28 mouse cellular contexts compared by ENCODE assay signal in genomic region chr12:35293566-35293965, GRCm38 (mm10).
DNase-seq lines count a peak whose midpoint lies in the region; ATAC-seq and TF ChIP-seq lines count a peak whose summit lies in the region.
"Had no signal": no experiment of that assay in that cellular context is flagged by ENCODE, and none has a peak within 500 bp of the region (broad histone marks: within the 10 kb centered on the region; RNA-seq: fewer than 3 reads in every experiment).

No protein-coding gene starts in this region.

- peak; percentile 28 for TF ChIP-seq CTCF in lung, postnatal 0 days (IDR thresholded peaks at IDR 0.05)

- TF ChIP-seq EP300 in lung, postnatal 0 days (IDR thresholded peaks at IDR 0.05): no peak

- H3K79me2 ChIP-seq in myocyte (ENCODE audit: control insufficient read depth, insufficient read depth): no peaks in the 10 kb centered on the region

- WGBS in lung, postnatal 0 days: 34% methylated on average over 2 of the region's 2 CpGs
- 79% methylated on average over 2 of the region's 2 CpGs for WGBS in kidney, embryonic 15.5 days

- no peak overlapping the region for H3ac ChIP-seq in myocyte (ENCODE audit: control insufficient read depth, insufficient read length)

- H3K27me3 ChIP-seq in lung, postnatal 0 days (replicated peaks; ENCODE audit: insufficient read depth, low read length): no peaks in the 10 kb centered on the region
- H3K27me3 ChIP-seq in myocyte (ENCODE audit: control insufficient read depth, insufficient read depth, insufficient read length): no peaks in the 10 kb centered on the region
- no peaks in the 10 kb centered on the region for H3K27me3 ChIP-seq in kidney, embryonic 15.5 days
- H3K27me3 ChIP-seq: embryonic facial prominence, embryonic 12.5 days; heart, embryonic 15.5 days; limb, embryonic 13.5 days; liver, embryonic 13.5 days; lung, embryonic 15.5 days; megakaryocyte, embryonic 14.5 days; midbrain, embryonic 12.5 days had no signal

- H3K4me3 ChIP-seq in lung, postnatal 0 days (ENCODE audit: low read depth, low read length): no peak overlapping the region
- H3K4me3 ChIP-seq in myocyte: no peak overlapping the region
- no peak overlapping the region for H3K4me3 ChIP-seq in kidney, embryonic 15.5 days (replicated peaks)
- H3K4me3 ChIP-seq: embryonic facial prominence, embryonic 12.5 days; erythroblast, embryonic 14.5 days; heart, embryonic 10.5 days; heart, embryonic 15.5 days; limb, embryonic 13.5 days; liver, embryonic 13.5 days; lung, embryonic 15.5 days; megakaryocyte, embryonic 14.5 days; midbrain, embryonic 12.5 days had no signal

- no peaks in the 10 kb centered on the region for H3K4me1 ChIP-seq in lung, postnatal 0 days (ENCODE audit: insufficient read depth, low read depth, low read length)
- no peaks in the 10 kb centered on the region for H3K4me1 ChIP-seq in kidney, embryonic 15.5 days
- H3K4me1 ChIP-seq: embryonic facial prominence, embryonic 12.5 days; heart, embryonic 10.5 days; heart, embryonic 15.5 days; limb, embryonic 13.5 days; liver, embryonic 13.5 days; lung, embryonic 15.5 days; midbrain, embryonic 12.5 days had no signal

- TF ChIP-seq POLR2A in myocyte (IDR thresholded peaks at IDR 0.05; ENCODE audit: insufficient read length, low read depth): no peak

- no peaks in the 10 kb centered on the region for H3K36me3 ChIP-seq in lung, postnatal 0 days (ENCODE audit: insufficient read depth, low read length)
- H3K36me3 ChIP-seq in myocyte (ENCODE audit: control insufficient read depth, insufficient read depth): no peaks in the 10 kb centered on the region
- no peaks in the 10 kb centered on the region for H3K36me3 ChIP-seq in kidney, embryonic 15.5 days
- H3K36me3 ChIP-seq: embryonic facial prominence, embryonic 12.5 days; heart, embryonic 10.5 days; heart, embryonic 15.5 days; limb, embryonic 13.5 days; liver, embryonic 13.5 days; lung, embryonic 15.5 days; midbrain, embryonic 12.5 days had no signal

- no peak overlapping the region for H3K27ac ChIP-seq in lung, postnatal 0 days (ENCODE audit: low read length)
- no peak overlapping the region for H3K27ac ChIP-seq in kidney, embryonic 15.5 days
- H3K27ac ChIP-seq: embryonic facial prominence, embryonic 12.5 days; heart, embryonic 10.5 days; heart, embryonic 15.5 days; kidney, postnatal 0 days; limb, embryonic 13.5 days; liver, embryonic 13.5 days; midbrain, embryonic 12.5 days had no signal

- peak; percentile 18 to 42 for DNase-seq in lung, adult 18-20 months
- DNase-seq in lung, postnatal 14 days: no peak
- DNase-seq in Muller cell, postnatal 12 days (ENCODE audit: inconsistent ontology term): peak; percentile 59
- DNase-seq in lung, postnatal 0 days (ENCODE audit: low spot score): peak; percentile 57
- DNase-seq in testis, postnatal 14 days (ENCODE audit: low spot score): no peak
- DNase-seq: adrenal gland, postnatal 10 days; cerebellum, adult 11 months; cerebellum, adult 9-10 months; cerebellum, postnatal 36 days; kidney, adult 18-20 months; kidney, postnatal 4 days; liver, embryonic 13.5 days; right cerebral cortex, adult 18-20 months; right cerebral cortex, postnatal 4 days had no signal

- H3K9me3 ChIP-seq in lung, postnatal 0 days (ENCODE audit: low read length): no peaks in the 10 kb centered on the region
- no peaks in the 10 kb centered on the region for H3K9me3 ChIP-seq in kidney, embryonic 15.5 days (replicated peaks)
- H3K9me3 ChIP-seq: embryonic facial prominence, embryonic 12.5 days; heart, embryonic 10.5 days; heart, embryonic 15.5 days; limb, embryonic 13.5 days; liver, embryonic 13.5 days; lung, embryonic 15.5 days; megakaryocyte, embryonic 14.5 days; midbrain, embryonic 12.5 days had no signal

- no peak overlapping the region for H3K9ac ChIP-seq in lung, postnatal 0 days (replicated peaks; ENCODE audit: low read depth)
- no peak overlapping the region for H3K9ac ChIP-seq in kidney, embryonic 15.5 days
- H3K9ac ChIP-seq: embryonic facial prominence, embryonic 12.5 days; heart, embryonic 15.5 days; limb, embryonic 13.5 days; liver, embryonic 13.5 days; lung, embryonic 15.5 days; midbrain, embryonic 12.5 days had no signal

- H3K4me2 ChIP-seq in lung, postnatal 0 days (replicated peaks; ENCODE audit: low read depth, low read length): no peak overlapping the region
- H3K4me2 ChIP-seq in myocyte (ENCODE audit: low read depth): no peak overlapping the region
- H3K4me2 ChIP-seq in kidney, embryonic 15.5 days: no peak overlapping the region
- H3K4me2 ChIP-seq: embryonic facial prominence, embryonic 12.5 days; heart, embryonic 15.5 days; limb, embryonic 13.5 days; liver, embryonic 13.5 days; lung, embryonic 15.5 days; midbrain, embryonic 12.5 days had no signal

- ATAC-seq in lung, postnatal 0 days: peak; percentile 56
- no peak for ATAC-seq in kidney, embryonic 15.5 days (replicated peaks; ENCODE audit: low FRiP score)
- ATAC-seq: activated CD4-positive, CD25-positive, alpha-beta regulatory T cell, adult 4 months; forebrain, embryonic 16.5 days; hindbrain, embryonic 16.5 days had no signal

TF ChIP-seq in myocyte, 11 proteins besides CTCF, POLR2A, EP300 and RAD21:
- peak; percentile 67 for TF ChIP-seq USF1 (IDR thresholded peaks at IDR 0.05; ENCODE audit: low read depth)
- no peak for TF ChIP-seq TCF12 (IDR thresholded peaks at IDR 0.05; ENCODE audit: insufficient read depth, poor library complexity, severe bottlenecking)

Comparison
In these comparisons a context has a peak if more than half of its experiments do, and no peak if none do; other contexts are left out.
1. DNase-seq: peak in lung, adult 18-20 months (2 of 2), Muller cell, postnatal 12 days (single experiment) and lung, postnatal 0 days (single experiment); none in lung, postnatal 14 days (single experiment) and testis, postnatal 14 days (single experiment).